Mouse (Mus musculus) C2C12 (cell line): Measurements from ENCODE around the gene Smtn.

Source experiments
- CEBPB ChIP-seq: IDR thresholded peaks from one replicate; pipeline ENCODE4 v1.6.1; 2011; ENCODE audit warnings: low read depth, mild to moderate bottlenecking, control low read depth, moderate library complexity
- CTCF ChIP-seq: IDR thresholded peaks from one replicate; pipeline ENCODE4 v1.5.1; 2011; ENCODE audit not compliant: control insufficient read depth, insufficient read depth, insufficient read length
- MAX ChIP-seq: IDR thresholded peaks from one replicate; pipeline ENCODE4 v1.6.1; 2011; ENCODE audit warnings: mild to moderate bottlenecking, control low read depth
- MYOD1 ChIP-seq: IDR thresholded peaks from one replicate; pipeline ENCODE4 v1.6.1; 2011; ENCODE audit warnings: low read depth; ENCODE audit not compliant: control insufficient read depth, insufficient read length
- MYOG ChIP-seq: IDR thresholded peaks from one replicate; pipeline ENCODE4 v1.6.1; 2011; ENCODE audit not compliant: control insufficient read depth, insufficient read length; ENCODE audit errors: extremely low read depth
- USF1 ChIP-seq: IDR thresholded peaks from one replicate; pipeline ENCODE4 v1.6.1; 2011; ENCODE audit warnings: low read depth, mild to moderate bottlenecking, control low read depth, moderate library complexity

- TF ChIP-seq CTCF (no peak), USF1 (no peak), MYOG (no peak), MAX (no peak), MYOD1 (no peak), CEBPB (no peak)
These were observed 31.8 kb upstream of the Smtn start for GRCm38 (mm10) chr11:3572181-3572580.
